Mouse (Mus musculus) megakaryocyte progenitor cell, adult 5-6 weeks (primary cell): ENCODE measurements around the gene Mlst8. TPM values are rescaled to one million over a fixed set of nuclear protein-coding genes. Genes with fewer than 3 reads are reported as not detected.
"Not testable (repeated sequence)": the region's sequence is repeated elsewhere in the genome, so short reads cannot be mapped to it uniquely, and the experiment has no call there.

Experiments used
- ATAC-seq: replicated peaks from 2 replicates; pipeline ENCODE4 v1.8.0; 2016; ENCODE audit warnings: mild to moderate bottlenecking, moderate TSS enrichment, inconsistent platforms; ENCODE audit not compliant: poor library complexity
- total RNA-seq, 2 experiments: library from RNA; stranded (forward) in 1 of 2; stranded (reverse) in 1 of 2; fragments of 157-497, 149-512 nt in 1 of 2; fragments of 200-1000 nt in 1 of 2; gene quantifications; 2 replicates each; pipeline versions ENCODE4 v1.2.3 to v1.2.4; 2015 to 2017

The Mlst8 gene
- total RNA-seq, 2 experiments from 2014 or later = 9.2 to 14.9 TPM

DNA sequence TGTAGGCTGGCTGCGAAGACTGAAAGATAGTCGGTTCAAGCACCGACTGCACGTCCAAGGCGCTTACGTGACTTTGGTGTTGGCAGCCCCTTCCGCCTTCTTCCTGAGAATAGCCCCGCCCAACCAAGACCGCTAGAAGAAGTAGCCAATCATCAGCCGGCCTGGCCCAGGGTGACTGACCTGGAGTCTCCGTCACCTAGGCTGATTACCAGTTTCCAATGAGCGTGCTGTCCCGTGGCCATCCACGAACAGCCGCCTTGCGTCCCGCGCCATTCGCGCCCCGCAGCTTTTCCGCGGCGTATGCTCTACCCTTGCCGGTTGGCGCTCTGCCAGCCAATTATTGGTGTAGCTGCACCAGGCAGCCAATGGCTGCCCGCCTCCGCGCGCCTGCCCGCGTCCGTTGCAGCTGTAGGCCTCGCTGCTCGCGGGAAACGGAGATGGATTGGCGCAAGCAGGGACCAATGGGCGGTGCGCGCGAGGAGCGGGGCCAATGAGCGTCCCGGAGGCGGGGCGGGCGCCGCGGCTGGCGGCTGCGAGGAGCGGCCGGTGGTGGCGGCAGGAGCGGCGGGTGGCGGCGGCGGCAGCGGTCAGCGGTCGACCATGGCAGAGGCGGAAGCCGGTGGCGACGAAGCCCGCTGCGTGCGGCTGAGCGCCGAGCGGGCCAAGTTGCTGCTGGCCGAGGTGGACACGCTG lies 8.8 kb downstream of the Mlst8 start, which contains the start of the genes E4f1 and Pgp:
Gene E4f1 (minus strand): TSS at position 404 of the 693 bp plus-strand sequence.
Gene Pgp (plus strand): TSS at position 483 of the 693 bp plus-strand sequence.
- ATAC-seq = peak; percentile 95

DNA sequence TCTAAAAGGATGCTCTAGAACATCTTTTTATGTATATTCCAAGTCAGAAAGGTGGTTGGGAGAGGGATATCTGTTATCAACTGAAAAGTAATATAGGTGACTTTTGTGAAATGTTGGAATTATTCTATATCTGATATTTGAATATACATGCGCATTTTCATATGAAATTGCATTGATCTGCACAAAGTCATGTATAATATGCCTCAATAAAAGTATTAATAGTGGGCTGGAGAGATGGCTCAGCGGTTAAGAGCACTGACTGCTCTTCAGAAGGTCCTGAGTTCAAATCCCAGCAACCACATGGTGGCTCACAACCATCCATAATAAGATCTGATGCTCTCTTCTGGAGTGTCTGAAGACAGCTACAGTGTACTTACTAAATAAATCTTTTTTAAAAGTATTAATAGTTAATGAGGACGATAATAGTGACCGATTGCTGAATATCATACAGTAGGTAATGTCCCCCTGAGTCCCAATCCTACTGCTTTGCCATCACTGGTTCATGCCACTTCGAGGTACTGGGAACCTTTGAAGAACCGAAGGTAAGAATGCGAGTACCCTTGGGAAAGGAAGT lies 9.5 kb downstream of the Mlst8 start:
- ATAC-seq = no peak

DNA sequence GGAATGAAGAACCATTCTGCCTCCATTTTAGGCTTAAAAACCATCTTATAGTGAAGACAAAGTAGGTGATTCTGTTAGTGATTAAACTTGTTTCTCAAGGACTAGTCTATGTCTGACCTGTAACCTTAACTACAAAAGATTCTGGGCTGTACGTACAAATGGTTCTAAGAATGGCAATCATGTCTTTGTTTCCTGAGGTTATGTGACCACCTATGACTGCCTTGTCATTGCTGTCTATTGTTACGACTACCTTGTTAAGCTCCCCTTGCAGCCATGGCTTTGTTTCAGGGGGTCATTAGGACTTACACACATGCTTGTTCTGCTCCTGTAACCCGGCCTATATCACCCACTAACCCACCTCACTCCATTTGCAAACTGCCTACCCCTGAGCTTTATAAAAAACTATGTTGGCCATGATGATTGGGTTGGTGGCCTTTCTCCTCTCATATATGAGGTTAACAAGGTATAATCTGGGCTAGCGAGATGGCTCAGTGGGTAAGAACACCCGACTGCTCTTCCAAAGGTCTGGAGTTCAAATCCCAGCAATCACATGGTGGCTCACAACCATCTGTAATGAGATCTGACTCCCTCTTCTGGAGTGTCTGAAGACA lies 10.1 kb downstream of the Mlst8 start:
- no peak for ATAC-seq

DNA sequence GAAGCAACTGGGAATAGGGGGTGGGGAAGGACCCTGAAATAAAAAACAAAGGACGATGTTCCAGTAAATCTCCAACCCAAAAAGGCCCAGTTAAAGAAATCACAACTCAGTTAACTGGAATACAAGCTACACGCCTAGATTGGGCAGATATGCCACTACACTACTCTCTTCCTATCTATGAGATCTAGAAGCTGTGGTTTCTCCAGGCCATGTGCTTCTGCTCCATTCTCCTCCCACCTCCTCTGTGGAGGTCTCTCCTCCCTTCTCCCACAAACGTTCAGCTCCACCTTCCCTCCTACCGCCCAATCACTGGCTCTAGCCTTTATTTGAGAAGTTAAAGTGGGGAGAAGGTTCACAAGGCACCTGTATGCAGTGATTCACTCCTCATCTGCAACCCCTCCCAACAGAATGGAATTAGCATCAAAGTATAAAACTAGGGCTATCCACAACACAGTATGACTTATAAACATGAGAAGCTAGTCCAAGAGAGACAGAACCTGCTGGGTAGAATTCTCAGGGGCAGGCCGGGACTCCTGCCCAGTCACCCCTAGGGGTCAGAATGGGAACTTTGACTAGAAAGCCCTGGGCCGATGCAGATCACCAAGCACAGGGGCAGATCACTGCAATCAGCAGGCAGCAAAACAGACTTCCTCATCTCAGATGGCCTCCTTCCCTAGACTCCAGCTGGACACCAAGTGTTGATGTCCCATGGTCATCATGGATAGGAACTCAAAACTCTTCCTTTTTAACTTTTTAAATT lies 15.3 kb downstream of the Mlst8 start:
- peak; percentile 88 for ATAC-seq

DNA sequence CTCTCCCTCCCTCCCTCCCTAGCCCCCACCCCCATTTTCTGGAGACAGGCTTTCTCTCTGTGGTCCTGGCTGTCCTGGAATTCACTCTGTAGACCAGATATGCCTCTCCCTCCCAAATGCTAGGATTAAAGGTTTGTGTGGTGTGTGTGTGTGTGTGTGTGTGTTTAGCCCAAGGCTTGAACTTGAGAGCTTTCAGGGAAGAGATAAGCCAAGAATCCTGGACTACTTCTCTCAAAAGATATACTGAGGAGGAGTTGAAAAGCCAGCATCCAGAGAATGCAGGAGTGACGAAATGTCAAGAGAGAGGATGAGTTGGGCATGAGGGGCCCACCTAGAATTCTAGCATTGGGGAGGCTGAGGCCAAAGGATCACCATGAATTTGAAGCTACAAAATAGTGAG lies 15.9 kb downstream of the Mlst8 start:
- no peak for ATAC-seq

DNA sequence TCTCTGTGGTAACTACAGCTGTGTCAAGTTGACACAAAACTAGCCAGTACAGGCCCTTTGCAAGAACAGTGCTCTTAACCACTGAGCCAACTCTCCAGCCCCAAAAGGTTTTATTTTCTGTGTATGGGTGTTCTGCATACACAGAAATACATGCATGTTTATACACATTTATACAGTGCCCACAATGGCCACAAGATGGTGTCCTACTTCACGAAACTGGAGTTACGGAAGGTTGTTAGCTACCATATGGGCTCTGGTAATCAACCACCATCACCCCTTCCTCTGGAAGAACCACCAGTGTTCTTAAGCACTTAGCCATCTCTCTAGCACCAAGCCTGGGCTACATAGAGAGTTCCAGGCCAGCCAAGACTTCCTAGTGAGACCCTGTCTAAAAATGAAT lies 17.3 kb downstream of the Mlst8 start:
- ATAC-seq = peak; percentile 95

DNA sequence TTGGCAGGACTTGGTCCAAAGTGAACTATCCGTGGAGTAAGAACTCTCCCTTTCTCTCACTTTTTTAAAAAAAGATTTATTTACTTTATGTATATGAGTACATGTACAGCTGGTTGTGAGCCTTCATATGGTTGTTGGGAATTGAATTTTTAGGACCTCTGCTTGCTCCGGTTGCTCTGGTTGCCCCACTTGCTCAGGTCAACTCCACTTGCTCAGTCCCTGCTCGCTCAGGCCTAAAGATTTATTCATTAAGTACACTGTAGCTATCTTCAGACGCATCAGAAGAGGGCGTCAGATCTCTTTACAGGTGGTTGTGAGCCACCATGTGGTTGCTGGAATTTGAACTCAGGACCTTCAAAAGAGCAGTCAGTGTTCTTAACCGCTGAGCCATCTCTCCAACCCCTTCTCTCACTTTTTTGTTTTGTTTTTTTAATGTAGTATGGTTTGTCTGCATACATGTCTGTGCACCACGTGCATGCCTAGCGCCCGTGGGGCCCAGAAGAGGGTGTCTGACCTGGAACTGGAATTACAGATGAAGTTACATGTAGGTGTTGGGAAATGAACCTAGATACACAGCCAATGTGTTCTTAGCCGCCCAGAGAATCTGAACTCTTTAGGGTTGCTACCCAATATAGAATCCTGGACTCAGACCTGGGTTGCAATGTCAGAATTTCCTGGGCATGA lies 23.2 kb downstream of the Mlst8 start:
- not testable (repeated sequence) for ATAC-seq

DNA sequence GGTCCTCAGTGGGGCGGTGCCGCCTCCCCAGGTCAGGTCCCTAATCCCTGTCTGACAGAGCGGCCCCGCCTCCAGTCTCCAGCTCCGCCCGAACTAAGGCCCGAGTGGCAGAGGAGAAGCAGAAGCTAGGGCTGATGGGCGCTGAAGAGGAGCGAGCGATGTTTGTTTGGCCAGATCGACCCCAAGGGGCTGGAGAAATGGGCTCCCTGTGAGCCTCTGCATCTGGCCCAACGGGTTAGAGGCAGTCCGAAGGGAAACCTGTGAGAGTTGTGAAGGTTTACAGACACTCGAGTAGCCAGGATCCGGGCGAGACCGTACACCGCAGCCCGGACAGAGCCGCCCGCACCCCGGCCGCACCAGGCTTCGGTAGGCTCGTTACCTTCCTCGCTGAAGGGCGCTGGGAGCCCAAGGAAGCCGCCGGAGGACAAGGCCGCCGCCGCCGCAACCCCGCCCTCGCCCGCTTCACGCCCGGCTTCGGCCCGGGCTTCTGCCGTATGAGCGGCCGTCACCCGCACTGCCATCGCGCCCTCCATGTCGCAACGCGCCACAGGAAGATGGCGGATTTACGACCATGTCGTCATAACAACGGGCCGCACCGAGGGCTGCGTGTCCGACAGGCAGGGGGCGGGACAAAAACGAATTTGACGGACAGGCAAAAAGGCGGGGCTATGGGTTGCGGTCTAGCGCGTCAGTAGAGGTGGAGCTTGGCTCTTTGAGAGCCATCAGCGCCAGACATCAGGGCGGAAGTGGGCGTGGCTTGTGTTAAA lies 23.9 kb downstream of the Mlst8 start:
- peak; percentile 96 for ATAC-seq

DNA sequence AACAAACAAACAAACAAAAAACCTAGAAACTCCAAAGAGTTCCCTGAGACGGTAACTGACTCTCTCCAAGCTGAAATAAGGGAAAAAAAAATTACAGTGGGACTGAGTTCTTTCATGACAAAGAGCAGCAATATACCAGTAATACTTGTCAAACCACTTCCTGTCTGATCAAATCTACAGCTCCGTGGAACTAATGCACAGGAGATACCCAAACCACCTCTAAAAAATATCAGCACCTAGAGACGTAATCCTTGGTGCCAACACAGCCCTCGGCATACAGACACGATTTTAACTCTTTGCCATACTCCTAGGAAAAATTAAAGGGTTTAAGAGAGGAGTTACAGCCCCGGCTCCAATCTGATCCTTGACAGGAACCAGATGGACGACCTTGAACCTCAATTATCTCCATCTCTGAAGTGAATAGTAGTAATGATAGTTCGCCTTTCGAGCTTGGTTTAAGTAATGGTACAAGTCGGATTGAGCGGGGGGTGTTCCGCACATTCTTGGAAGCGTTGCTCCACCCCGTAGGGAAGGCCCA lies 24.6 kb downstream of the Mlst8 start:
- 0 out of 2 replicates have a peak, but pooled peaks have one; percentile 6 for ATAC-seq

DNA sequence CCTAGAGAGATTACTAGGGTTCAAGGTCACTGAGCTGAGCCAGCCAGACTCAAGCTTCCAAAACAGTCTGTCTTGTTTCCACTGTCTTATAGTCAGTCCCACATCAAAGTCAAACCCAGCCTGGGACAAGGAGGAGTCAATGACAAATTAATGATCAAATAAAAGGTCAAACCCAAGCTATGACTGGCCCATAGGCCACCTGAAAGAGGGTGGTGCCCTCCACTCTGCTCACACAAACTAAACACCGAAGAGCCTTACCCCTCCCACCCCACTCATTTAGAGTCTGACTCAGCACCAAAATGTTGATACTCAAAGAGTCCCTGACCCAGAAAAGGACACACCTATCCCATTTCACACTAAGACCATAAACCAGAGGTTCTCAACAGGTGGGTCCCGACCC lies 25.5 kb downstream of the Mlst8 start:
- ATAC-seq = no peak

DNA sequence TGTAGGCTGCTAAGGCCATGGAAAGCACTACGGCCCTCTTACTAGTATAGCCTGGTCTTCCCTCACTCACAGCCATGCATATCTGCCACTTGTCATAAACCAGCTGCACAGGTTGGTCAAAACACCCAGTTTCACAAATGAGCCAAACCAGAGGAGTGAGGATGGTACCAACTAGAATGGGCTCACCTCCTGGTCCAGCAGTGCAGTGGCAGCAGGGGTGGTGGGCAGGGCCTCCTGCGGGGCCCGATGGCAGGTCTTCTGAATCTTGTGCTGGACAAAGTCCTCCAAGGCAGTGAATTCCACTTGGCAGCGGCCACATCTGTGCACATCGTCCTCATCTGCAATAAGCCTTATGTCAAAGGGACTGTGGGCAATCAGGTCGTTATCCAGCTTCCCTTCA lies 27.7 kb downstream of the Mlst8 start:
- no peak for ATAC-seq

DNA sequence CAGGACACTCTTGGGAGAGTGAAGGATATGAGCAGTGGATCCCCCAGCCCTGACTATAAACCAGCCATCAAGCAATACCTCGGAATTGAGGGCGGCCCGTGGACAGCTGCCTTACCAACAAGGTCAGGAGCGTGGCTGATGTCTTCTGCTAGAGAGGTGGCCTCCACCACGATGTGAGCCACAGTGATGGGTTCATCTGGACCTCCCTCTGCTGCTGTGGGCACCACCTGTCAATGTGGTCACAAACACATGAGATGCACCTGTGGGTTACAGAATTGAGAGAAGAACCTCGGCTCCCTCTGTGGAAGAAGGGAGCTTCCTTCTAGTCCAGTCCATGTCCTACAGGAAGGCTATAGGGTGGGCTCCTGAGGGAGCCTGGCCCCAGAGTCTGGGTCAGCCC lies 29.4 kb downstream of the Mlst8 start:
- ATAC-seq = no peak

DNA sequence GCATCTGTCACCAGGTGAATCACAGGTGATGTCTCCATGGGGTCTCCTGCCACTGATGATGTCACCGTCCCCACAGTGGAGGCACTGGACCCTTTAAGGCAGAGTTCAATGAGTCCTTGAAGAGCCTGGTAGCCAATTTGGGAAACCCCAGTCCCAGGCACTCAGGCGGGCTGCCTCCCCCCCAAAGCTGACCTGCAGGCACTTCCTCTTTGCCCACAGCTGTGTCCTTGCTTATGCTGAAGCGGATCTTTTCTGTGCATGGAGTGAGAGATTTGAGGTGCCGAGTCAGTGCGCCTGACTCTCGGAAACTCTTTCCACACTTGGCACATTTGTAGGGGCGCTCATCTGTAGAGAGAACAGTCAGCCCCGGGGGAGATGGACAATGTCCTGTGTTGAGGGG lies 32.3 kb downstream of the Mlst8 start:
- ATAC-seq = peak; percentile 64

DNA sequence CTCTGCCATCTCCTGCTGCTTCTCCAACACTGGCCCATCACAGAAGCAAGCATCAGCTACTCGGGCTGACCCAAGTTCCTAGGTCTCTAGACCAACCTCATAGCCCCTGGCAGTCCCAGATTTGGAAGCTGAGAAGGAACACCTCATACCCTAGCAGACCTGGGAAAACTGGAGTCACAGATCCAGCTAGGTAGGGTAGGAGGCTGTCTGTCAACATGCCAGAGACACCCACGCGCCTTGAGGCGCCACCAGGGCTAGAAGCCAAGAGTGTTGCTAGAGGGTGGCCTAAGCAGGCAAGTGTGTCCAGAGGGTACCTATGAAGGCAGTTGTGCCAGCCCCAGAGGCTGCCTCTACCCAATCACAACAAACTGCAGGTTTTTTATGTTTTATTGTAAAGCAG lies 35.5 kb downstream of the Mlst8 start:
- no peak for ATAC-seq

DNA sequence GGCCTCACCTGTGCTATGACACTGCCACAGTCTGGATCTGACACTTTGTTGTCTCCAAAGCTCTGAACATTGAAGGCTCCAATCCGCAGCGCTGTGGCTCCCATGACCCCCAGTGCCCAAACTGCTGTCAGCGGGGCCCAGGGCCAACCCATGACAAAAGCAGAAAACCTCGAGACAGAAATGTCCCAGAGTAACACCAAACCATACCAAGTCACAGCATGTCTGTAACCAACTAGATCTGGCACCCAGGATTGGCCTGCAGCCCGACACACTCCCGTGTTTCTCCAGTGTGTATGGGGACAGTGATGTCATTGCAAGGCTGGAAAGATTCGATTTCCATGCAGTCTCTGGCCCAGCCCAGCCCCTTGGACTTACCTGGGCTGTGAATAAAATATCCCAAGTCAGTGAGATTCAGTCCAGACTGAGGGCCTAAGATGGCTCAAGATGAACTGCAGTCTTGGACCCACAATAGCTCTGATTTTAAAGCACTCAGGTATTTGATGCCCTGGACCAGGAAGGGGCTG lies 36.2 kb downstream of the Mlst8 start, which contains the start of gene Dnase1l2:
Gene Dnase1l2 (minus strand): TSS at position 474 of the 524 bp plus-strand sequence.
- no peak for ATAC-seq

DNA sequence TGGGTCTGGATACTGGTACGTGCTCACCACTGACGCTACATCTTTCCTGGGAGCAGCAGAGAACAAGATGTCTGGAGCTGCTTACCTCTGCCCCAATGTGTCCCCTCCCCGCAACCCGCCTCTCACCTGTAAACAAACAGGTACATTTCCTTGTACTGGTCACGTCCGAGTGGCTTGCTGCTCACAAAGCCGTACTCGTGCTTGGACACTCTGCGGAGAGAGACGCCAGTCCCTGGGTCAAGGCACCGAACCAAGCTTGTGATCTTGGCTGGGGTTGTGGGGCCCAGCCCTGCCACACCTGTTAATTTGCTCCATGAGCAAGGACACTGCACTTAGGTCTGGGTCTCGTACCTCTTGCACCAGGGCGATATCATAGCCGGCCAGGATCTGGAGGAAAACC lies 36.8 kb downstream of the Mlst8 start:
- ATAC-seq = no peak

DNA sequence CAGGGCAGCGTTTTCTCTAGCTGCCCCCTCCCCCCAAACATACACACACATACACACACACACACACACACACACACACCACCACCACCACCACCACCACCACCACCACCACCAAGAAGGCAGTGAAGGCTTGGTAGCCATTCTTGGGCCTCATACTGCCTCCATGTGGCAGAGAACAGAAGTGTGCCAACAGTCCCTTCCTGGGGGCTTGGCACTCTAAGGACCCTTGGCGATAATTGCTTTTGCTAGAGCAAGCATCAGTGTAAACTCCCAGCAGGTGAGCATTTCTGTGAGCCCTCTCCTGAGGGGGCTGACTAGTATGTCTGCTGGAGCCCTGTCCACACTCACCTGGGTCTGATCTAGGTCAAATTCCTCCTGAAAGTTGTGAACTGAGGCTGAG lies 37.7 kb downstream of the Mlst8 start:
- 0 out of 2 replicates have a peak, but pooled peaks have one; percentile 33 for ATAC-seq

DNA sequence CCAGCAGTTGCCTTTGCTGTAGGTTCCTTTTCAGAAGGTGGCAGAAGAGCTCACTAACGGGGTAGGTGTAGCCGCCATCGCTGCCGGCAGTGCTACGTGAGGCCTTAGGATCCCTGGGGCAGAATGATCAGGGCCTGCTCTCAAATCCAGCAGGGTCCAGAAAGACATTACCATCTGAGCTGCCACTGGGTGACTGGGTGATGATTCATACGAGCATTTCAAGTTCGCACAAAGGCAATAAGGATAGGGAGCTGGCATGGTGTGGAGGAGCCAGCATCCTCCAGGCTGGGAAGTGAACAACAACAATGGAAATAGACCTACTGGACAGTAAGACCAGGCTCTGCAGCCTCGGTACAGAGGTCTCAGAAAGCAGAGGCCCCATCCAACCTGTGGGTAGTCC lies 38.5 kb downstream of the Mlst8 start:
- ATAC-seq = no peak

DNA sequence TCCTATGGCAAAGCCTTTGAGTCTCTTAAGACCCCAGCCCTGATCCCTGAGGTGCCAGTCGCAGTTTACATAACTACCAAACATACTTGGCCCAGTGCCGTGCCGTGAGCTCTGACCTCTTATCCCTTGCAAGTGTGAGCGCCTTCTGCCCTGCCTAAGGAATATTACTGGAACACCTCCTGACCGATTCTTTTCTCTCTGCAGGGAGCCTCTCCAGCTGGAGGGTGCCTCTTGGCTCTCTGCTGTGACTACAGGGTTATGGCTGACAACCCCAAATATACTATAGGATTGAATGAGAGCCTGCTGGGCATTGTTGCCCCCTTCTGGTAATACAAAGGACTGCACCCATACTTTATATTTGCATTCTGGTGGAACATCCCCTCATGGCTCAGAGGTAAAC lies 41.9 kb downstream of the Mlst8 start:
- ATAC-seq = peak; percentile 96
